Mouse (Mus musculus) spleen, postnatal 36 days (tissue): ENCODE data around the gene F10.

Source experiments
- DNase-seq, 2 experiments: peaks; one replicate each; pipeline ENCODE4 v3.0.0; 2022; ENCODE audit warnings: low spot score in 2 of 2, mixed read lengths in 1 of 2

The F10 gene

DNA sequence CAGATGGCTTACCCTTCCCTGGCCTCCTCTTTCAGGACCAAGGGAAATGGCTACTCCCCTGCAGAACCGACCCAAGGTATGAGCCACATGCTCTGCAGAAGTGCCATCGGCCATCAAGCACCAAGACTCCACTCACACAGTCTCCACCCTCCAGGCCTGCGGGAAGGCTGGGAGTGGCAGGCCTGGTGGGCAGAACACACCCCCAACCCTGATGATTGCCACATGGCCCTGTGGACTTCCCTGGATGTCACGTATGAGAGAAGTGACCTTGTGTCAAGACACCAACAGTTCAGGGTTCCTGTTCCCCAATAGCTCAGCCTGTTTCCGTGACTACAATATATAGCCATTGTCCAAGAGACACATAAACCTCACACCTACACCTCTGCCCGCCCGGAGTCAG, at the start of gene F10:
F10 (plus strand) TSS at position 294 of the 400 bp plus-strand sequence.
- no peak for DNase-seq

DNA sequence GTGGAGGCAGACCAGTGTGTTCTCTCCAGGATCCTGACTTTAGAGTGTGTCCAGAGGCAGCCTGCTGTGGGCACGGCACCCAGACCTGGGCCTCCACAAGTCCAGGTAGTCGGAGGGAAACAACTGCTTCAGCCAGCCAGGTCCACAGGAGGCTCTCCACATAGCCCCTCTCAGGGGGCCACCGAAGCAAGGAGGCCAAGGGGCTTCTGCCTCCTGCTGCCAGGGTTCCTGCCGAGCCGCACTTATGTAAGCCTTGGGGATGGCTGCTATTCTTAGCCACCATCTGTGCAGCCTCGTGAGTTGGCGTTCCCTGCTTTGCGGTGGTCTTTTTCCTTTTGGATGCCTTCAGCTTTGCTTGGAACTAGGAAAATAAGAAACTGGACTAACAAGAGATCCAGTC, 49.5 kb upstream of the F10 start:
- DNase-seq = no peak

DNA sequence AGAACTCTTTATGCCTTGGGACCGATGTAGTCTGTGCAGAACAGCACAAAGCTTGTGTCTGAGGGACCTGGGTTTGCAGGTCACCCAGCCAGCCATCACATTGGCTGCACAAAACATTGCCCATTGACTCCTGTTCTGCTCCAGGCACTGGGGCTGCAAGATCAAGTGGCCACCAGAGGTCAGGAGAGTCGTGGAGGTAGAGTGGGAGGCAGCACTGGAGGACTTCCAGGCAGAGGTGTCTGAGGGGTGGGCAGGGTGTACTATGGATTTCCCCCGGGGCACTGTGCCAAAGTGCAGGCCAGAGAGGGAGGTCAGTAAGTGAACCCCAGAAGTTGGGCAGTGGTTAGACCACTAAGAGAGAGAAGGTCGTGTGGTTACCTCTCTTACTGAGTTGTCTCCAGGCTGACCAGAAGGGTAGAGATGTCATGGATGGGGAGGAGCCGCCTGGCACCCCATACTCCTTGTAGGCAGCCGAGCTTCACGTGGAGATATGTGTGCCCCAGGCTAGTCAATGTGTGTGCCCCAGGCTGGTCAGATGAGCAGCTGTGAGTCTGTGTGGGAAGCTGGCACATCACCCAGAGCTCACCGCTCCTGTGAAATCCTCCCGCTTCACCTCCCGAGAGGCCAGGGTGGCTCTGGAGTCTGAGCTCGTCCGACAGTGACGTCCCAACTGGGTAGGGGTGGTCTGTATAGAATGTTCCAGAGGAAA, 48.2 kb upstream of the F10 start:
- no peak for DNase-seq

DNA sequence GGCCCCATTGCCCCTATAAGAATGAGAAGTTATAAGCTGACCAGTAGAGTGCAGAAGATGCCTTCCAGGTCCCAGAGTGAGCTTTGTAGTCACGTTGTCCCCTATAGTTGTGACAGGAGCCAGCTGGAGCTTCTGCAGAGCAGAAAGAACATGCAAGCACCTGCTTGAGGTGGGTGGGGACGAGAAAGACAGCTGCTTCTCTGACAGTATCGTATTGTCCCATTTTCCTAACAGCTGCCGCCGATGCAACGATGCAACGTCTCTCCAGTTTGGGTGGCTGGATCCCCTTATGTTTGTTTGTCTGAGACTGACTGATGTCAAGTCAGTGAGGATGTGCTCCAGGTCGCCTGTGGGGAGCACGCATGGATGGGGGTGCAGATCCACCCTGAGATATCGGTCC, 45.7 kb upstream of the F10 start:
- DNase-seq = no peak

DNA sequence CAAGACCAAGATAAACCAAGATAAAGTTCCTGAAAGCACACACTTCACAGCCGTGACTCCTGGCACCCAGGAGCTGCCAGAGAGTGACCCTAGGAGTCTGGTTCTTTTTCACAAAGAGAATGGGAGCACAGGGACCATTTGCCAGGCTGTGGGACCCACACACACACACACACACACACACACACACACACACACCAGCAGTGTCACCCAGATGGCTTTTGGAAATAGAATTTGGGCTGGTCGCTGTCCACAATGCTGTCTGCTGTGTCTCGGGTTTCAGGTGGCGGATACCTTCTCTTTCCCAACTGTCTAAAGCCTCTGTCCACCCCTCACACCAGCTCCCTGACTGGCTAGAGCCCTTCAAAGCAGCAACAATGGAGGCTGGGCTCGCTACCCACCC, 42.6 kb upstream of the F10 start:
- DNase-seq = no peak

DNA sequence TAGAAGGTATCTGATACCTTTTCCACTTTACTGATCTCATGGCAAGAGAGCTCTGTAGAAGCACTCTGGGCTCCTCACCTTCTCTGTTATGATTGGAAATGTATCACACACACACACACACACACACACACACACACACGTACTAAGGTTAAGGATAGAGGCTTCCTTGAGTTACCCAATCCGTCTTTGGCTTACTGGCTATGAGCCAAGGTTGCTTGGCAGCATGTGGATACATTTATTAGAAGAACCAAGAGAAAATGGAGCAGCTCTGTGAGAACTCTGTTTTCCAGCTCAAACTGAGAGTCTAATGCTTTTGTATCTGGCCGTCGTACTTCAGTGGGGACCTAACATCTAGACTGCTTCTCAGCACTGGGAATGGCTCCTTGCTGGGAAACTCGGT, 41.6 kb upstream of the F10 start:
- DNase-seq = no peak

DNA sequence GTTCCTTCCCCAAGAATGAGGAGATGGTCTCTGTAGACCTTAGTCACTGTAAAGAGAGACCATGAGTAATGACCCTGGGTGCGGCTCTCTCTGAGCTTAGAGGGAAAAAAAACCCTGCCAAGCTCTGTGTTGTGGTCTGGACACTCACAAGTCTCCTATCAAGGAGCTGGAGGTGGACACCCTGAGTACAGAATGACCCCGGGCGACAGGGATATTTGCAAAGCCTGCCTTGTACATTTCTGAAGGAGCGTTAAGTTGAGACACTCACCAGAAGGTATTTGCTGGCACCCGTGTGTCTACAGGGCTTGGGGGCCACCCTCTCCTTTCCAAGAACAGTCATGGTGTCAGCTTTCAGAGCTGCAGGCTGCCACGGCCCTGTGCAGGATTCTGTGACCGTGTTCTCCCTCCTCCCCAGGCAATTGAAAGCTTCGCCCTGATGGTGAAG, 40.3 kb upstream of the F10 start:
- no peak for DNase-seq

DNA sequence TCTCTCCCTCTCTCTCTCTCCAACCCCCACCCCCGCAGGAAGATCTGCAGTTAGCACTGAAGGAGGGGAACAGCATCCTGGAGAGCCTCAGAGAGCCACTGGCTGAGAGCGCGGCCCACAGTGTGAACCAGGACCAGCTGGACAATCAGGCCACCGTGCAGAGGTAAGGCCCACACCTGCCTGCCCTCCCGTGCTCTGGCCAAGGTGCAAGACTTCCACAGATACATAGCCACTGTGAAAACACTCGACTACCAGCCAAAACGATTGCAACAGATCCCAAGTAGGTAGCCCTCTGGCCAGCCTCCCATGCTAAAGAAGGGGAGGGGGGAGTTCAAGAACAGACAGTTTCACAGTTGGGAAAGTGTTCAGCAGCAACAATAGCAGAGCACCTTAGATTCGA, 38.8 kb upstream of the F10 start:
- DNase-seq = no peak

DNA sequence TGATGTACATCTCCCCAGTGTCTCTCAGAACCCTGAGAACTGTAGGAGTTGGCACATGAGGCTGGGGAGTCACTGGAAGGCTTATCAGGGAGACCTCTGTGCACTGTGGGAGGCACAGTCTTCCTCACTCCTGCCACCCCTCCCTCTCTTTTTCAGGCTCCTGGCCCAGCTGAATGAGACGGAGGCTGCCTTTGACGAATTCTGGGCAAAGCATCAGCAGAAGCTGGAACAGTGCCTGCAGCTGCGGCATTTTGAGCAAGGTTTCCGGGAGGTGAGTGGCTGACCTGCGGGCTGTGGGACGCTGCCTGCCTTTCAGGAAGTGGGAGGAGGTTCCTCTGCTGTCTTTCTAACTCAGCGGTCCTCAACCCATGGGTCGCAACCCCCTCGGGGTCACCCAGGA, 37.3 kb upstream of the F10 start:
- DNase-seq = no peak

DNA sequence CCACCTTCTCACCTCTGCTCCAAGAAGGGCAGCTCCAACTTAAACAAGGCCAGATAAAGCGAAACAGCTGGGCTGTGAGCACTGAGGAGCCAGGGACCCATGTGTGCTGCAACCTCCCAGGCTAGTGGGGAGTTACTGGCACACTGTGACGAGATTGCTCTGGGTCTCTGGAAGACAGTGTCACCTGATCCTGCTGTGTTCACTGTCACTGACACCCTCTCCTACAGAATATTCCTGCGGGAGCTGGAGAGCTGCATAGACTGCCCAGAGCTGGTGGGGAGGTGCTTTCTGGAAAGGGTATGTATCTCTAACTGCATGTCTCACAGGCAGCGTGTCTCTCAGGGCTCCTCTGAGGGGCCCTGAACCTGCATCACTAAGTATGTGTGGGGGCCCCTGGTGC, 29.6 kb upstream of the F10 start:
- no peak for DNase-seq

DNA sequence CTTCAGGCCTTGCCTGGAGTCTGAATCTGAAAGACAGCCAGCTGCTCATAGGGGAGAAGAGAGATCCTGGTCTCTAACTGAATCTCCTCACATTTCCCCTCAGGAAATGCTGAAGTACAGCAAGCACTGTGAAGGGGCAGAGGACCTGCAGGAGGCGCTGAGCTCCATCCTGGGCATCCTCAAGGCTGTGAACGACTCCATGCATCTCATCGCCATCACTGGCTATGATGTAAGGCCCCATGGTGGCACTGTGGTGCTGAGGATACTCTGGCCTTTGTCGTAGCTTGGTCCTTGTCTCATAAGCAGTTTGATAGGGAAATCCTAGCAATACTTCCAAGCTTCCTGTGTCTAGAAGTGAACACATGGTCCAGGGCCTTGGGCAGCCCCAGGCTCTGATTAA, 26.8 kb upstream of the F10 start:
- no peak for DNase-seq

DNA sequence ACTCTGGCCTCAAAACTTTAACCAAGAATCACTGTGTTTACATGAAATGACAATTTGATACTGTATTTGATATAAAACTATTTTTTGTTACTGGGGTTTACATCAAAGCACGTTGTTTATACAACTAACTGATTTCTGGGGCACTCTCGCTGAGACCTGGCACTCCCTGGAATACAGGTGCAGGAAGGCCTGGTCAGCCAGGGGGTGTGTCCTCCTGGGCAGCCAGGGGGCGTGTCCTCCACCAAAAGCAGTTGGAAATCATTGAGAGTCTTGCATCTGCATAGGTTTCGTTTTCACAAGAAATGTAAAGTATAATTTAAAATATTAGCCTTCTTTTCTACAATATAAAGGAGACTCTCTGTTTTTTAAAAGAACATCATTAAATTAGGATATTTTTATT, 17.5 kb upstream of the F10 start:
- DNase-seq = no peak

DNA sequence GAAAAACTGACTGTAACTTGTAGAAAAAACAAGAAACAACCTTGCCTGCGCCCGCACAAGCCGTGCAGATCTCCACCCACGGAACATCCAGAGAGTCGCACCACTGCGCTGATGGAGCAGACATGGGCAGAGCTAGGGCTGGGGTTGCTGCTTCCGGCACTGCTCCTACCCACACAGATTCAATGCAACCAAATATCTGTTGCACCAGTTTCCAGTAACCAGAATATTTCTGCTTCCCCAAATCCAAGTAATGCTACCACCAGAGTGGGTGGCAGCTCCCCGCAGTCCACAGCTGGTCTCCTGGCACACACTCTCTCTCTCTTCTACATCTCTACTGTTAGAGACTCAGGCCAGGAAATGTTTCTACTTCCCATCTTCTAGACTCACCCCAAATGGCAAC, 15.3 kb upstream of the F10 start:
- DNase-seq = no peak

DNA sequence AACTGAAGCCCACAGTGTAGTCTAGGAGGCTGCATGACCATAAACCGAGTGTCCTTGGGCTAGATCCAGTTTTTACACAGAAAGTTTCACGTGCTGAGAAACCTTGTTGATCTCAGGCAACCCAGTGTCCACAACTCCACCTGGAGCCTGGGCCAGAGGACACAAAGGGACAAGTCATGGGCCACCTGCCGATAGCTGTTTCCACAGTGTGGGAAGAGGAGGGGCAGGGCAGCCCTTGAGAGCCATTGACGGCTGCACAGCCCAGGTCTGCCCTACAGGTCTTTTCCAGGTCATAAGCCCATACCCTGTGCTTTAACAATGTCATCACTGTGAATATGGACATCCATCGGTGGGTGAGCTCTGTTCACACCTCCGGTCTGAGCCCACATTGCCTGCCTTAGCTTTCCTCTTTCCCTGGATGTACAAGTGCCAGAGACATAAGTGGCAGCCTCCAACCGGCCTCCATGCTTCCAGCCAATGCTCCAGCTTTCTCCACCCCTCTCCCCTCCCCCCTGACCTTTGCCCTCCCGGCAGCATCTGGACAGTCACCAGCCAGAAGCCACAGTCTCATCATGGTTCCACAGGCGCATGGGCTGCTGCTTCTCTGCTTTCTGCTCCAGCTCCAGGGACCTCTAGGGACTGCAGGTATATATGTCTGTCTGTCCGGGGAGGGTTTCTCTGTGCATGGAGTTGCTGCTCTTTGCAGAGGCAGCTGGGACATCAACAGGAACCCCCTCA, 11.5 kb upstream of the F10 start, which contains the start of gene F7:
F7 (plus strand) TSS at position 548 of the 738 bp plus-strand sequence.
- DNase-seq = no peak

DNA sequence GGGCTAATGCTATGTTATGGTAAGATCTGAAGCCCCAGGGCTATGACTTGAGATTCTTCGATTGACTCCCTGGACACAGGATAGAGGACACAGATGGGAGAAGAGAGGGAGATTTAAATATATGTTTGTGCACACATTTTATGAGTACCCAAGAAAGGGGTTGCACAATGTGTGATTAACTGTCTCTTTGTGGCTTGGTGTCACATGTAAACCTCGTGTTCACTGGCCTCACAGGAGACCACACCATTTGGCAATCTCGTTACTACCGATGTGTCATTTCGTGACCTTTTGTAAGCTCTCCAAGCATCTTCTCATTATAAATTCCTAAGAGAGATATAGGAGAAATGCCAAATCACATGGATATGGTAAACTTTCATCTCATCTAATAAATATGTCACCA, 9.5 kb upstream of the F10 start:
- DNase-seq = no peak

DNA sequence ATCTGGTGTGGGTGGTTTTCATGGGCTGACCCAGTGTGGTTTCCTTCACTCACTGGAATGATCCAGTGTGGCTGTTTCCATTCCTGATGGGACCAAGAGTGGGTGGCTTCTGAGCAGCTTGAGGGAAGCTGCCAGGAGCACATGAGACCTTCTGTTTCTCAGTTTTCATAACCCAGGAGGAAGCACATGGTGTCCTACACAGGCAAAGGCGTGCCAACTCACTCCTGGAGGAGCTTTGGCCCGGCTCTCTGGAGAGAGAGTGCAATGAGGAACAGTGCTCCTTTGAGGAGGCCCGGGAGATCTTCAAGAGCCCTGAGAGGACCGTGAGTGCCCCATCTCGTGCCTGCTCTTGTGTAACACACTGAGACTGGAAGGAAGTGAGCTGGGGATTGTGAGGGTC, 8.6 kb upstream of the F10 start:
- no peak for DNase-seq

DNA sequence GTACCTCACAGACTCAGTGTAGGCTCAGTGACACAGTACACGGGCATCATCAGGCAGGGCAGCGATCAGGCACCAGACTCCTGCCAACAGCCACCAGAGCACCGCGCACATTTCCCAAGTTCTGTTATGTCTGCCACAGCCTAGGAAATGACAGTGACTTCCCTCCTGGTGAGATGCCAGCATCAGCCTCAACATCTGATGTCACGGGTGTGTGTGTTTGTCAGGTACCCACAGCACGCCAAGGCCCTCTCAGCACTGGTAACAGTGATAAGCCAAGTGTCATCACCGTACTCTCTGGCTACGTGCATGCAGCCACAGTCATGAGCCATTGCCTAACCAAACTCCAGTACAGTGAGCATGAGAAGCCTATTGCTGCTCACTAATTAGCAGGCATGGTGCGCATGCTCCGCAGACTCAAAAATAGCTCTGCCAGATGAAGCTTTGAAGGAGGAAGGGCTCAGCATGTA, 729 bp upstream of the F10 start:
- no peak for DNase-seq

DNA sequence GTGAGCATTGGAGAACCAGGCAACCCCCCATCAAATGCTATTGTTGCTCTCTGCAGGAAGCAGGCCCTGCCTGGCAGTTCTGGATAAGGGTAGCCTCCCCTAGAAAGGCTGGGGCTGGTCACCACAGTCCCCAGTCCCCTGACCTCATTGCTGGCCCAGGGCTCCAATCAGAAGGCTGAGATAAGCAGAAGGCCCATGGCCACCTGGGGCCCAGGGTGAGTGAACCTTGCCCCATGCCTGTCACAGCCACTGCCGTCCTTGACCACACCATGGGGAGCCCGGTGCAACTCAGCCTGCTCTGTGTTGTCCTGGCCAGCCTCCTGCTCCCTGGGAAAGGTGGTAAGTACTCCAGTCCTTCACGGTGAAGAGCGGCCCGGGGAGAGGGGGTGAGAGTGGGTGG, 461 bp downstream of the F10 start:
- DNase-seq = no peak

DNA sequence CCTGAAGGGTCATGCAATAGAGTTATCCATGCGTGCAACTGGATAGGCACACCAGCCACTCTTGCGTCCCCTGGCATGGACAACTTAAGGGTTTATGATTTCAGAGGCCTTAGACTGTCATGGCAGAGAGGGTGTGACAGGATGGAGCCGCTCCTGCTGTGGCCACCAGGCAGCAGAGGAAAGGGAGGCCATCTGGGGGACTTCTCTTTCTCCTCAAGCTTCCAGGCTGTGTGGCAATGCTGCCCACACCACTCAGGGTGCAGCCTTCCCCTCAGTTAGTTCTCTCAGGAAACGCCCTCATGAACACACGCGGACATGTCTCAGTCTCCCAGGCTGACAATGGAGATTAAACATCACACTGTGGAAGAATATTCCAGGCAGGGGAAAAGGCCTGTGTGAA, 1.9 kb downstream of the F10 start:
- DNase-seq = no peak

DNA sequence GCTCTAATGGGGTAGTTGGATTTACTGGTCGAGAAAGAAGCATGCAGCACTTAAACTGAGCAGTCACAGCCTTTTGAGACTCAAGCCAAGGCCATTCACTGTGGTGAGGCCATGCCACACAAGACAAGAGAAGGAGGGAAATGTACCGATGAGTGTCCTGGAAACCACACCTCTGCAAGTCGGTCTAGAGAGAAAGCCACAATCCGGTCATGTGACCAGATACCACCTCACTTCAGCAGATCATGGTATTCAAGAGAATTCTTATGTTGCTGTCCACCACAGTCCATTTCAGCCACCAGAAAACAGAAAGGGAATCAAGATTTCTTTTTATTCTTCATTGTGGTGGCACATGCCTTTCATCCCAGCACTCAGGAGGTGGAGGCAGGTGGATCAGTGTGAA, 4.4 kb downstream of the F10 start:
- no peak for DNase-seq

DNA sequence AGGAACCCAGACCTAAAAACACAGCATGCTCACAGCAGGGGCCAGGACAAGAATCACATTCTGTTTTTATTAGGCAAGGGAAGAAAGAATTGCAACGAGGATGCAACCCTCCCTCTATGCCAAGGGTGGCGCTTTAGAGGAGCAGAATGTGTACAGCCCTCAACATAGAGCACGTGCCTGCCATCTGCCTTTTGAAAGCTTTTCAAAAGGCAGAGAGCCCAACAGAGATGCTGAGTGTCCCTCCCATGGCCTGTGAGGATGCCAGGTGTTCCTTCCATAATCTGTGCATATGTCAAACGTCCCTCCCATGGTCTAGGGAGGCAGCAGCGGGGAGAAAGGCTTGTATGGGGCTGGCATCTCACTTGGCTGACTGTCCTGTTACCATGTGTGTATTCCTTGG, 10.5 kb downstream of the F10 start:
- DNase-seq = no peak

DNA sequence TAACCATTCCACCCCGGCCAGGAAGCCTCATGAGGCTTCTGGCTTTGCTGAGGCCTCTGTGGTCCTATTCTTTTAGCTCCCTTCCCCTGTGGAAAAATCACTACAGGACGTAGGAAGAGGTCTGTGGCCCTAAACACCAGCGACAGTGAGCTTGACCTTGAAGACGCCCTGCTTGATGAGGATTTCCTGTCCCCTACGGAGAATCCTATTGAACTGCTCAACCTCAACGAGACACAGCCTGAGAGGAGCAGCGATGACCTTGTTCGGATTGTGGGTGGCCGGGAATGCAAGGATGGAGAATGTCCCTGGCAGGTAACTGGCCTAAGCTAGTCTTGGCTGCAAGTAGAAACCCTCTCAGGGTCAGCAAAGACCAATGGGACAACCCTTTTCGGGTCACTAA, 13.4 kb downstream of the F10 start:
- DNase-seq = no peak

DNA sequence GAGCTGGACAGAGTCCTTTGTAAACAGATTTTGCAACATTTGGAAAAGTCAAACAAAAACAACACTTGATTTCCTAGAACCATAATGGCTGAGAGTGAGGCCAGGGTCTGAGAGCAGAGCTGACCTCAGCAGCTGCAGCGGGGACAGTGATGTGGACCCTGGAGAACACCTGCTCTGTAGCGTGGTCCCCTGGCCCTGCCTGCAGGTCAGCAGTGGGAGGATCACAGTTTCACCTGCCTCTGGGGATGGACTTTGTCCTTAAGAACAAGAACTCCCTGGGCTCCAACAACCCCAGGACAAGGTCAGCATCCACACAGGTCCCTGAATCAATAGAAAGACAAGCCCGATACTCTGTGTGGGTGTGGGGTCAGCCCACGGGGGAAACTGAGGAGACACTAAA, 20.2 kb downstream of the F10 start:
- DNase-seq = no peak
